Mouse (Mus musculus): ENCODE data around the gene Zfp423.

DNA sequence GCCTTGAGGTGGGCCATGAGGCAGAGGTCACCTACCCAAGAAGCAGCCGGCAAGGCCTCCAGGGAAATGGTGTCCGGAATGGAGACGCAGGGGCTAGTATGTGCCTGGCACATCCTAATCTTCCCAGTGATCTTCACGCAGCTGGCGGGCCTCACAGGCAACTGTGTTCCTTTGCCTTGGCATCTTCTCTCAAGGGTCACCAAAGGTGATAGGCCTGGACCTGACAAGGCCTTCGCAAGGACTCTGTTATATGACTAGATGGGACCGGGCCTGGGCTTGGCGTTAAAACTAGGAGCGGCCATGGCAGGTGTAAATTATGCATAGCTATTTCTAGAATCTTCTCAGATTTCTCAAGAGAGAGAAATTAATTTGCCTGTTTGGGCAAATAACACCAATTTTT is 303.4 kb downstream of the Zfp423 start:
- no peak for TF ChIP-seq CTCF (conservative IDR thresholded peaks at IDR 0.05; ENCODE audit: low read length)
- no peak for TF ChIP-seq NANOG (IDR thresholded peaks at IDR 0.05; ENCODE audit: borderline replicate concordance, low read length)
- no peak for TF ChIP-seq POU5F1 (IDR thresholded peaks at IDR 0.05; ENCODE audit: borderline replicate concordance, low read length)
